Mouse (Mus musculus) CH12.LX (cell line): ENCODE data around the gene Lcn10.

Source experiments
- CHD2 ChIP-seq: IDR thresholded peaks from 2 replicates; pipeline ENCODE4 v1.6.1; 2011; ENCODE audit warnings: low read length, improper control_type of control experiment
- CTCF ChIP-seq, 2 experiments: IDR thresholded peaks in 1 of 2; conservative IDR thresholded peaks in 1 of 2; 2 replicates each; pipeline ENCODE4 v1.5.1; 2011 to 2012; ENCODE audit warnings: low read depth in 2 of 2, low read length in 2 of 2, improper control_type of control experiment in 1 of 2, inconsistent platforms in 1 of 2, mild to moderate bottlenecking in 1 of 2, moderate library complexity in 1 of 2
- ELF1 ChIP-seq: IDR thresholded peaks from 2 replicates; pipeline ENCODE4 v1.6.1; 2014; ENCODE audit warnings: low read depth, mild to moderate bottlenecking, inconsistent platforms, low read length, improper control_type of control experiment
- EP300 ChIP-seq: IDR thresholded peaks from 2 replicates; pipeline ENCODE4 v1.6.1; 2011; ENCODE audit warnings: low read length, improper control_type of control experiment
- PAX5 ChIP-seq: IDR thresholded peaks from 2 replicates; pipeline ENCODE4 v1.6.1; 2012; ENCODE audit warnings: low read length, inconsistent platforms, mixed read lengths
- POLR2A ChIP-seq: IDR thresholded peaks from 2 replicates; pipeline ENCODE4 v1.6.1; 2011; ENCODE audit warnings: low read depth, mild to moderate bottlenecking, improper control_type of control experiment, low read length
- UBTF ChIP-seq: IDR thresholded peaks from 2 replicates; pipeline ENCODE4 v1.6.1; 2012; ENCODE audit warnings: low read depth, mild to moderate bottlenecking, inconsistent platforms, low read length, improper control_type of control experiment, moderate library complexity
- ZC3H11A ChIP-seq: IDR thresholded peaks from 2 replicates; pipeline ENCODE4 v1.6.1; 2012; ENCODE audit warnings: low read depth, mild to moderate bottlenecking, inconsistent platforms, low read length, improper control_type of control experiment

- TF ChIP-seq CTCF (conservative IDR thresholded peaks at IDR 0.05 in 1 of 2, IDR thresholded peaks at IDR 0.05 in 1 of 2; ENCODE audit: low read depth in 2 of 2, low read length in 2 of 2) (no peak), PAX5 (no peak), POLR2A (no peak), CHD2 (no peak), UBTF (no peak), ELF1 (no peak), EP300 (no peak), ZC3H11A (no peak)
Observed at GRCm38 (mm10) chr2:25682426-25682825, at the start of gene Lcn10.
